Mouse (Mus musculus) embryonic fibroblast, embryonic 13.5 days (primary cell): ENCODE data around the gene 4932438H23Rik.

Experiments
- CTCF ChIP-seq: IDR thresholded peaks from 2 replicates; pipeline ENCODE4 v1.5.1; 2011; ENCODE audit warnings: mild to moderate bottlenecking, control low read depth, low read length, moderate library complexity, borderline replicate concordance; ENCODE audit not compliant: insufficient read depth
- POLR2A ChIP-seq: IDR thresholded peaks from 2 replicates; pipeline ENCODE4 v1.6.1; 2011; ENCODE audit warnings: low read depth, mild to moderate bottlenecking, control low read depth, low read length, moderate library complexity

DNA sequence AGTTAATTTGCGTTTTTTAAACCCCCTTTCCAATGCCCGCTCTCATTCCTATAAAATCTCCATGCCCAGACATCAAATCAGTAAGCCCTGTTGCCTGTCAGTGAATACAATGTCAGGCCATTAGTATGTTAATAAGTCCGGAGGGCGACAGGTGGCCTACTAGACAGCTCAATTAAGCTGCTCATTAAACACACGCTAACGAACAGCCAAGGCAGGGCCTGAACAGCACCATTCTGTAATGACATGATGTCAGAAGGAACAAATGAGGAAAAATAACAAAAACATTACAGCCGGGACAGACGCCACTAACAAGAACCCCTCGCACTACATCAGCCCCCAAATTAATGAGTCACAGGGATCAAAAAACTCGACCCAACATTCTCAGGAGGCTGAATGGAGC lies 45.5 kb upstream of the 4932438H23Rik start:
- TF ChIP-seq POLR2A: no peak
- TF ChIP-seq CTCF: no peak
